In the genomic region with DNA sequence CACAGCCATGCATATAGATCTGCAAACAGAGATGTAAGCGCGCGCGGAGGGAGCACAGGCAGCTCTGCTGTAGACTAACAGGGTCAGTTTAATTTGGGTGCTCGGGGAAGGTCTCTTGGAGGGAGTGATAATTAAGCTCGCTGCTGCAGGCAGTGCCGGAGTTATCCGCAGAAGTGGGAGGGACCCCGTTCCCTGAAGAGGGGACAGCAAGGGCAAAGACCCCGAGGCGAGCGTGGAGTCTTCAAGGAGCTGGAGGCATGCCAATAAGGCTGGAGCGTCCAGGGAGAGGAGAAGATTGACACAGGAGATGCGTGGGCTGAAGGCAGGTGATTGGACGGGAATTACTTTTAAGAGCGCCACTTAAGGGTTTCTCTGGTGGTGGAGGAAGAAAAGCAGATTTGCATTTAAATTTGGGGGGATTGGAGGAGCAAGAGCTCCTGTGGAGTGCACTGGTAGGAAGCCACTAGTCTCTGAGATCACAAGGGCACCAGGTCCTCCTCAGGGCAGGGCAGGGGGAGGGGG, we compare ENCODE assay signal across 9 mouse cellular contexts. TPM values are rescaled to one million over a fixed set of nuclear protein-coding genes. Genes with fewer than 3 reads are reported as not detected.
DNase-seq lines count a peak whose midpoint lies in the region; TF ChIP-seq lines count a peak whose summit lies in the region.
"Had no signal": no experiment of that assay in that cellular context is flagged by ENCODE, and none has a peak within 500 bp of the region (broad histone marks: within the 10 kb centered on the region; RNA-seq: fewer than 3 reads in every experiment).

No protein-coding gene starts in this region.

- no peak overlapping the region for H3K27ac ChIP-seq in layer of hippocampus, adult 2 months

- no peak for TF ChIP-seq CTCF in layer of hippocampus, adult 2 months (conservative IDR thresholded peaks at IDR 0.05)

- H3K4me3 ChIP-seq in layer of hippocampus, adult 2 months, result peak overlapping the region; percentile 45

- no peak for DNase-seq in layer of hippocampus, adult 2 months (ENCODE audit: low spot score in 2 of 2)
- DNase-seq in layer of hippocampus, adult 9-10 months (ENCODE audit: low spot score), result no peak
- DNase-seq in cerebellum, postnatal 14 days, result peak; percentile 45 to 57
- DNase-seq in heart, postnatal 4 days, result peak; percentile 20
- peak; percentile 22 for DNase-seq in neural tube, embryonic 10.5 days (ENCODE audit: extremely low spot score, low spot score)
- no peak for DNase-seq in kidney, postnatal 36 days
- no peak for DNase-seq in layer of hippocampus, adult 11-12 months (ENCODE audit: low spot score)
- DNase-seq in lung, postnatal 36 days, result no peak
- DNase-seq: kidney, adult 18-20 months had no signal

RNA-seq across cellular contexts. Expression of a gene that starts 43.1 kb away (rescaled TPM):
- not detected for total RNA-seq in layer of hippocampus, adult 2 months (2021)
- total RNA-seq in heart, postnatal 4 days (2021), result under 1 TPM in 1 of 2 experiments, not detected in 1; 0.29 TPM

Comparison
In these comparisons a context has a peak if more than half of its experiments do, and no peak if none do; other contexts are left out.
1. DNase-seq: peak in cerebellum, postnatal 14 days (2 of 2), heart, postnatal 4 days (single experiment) and neural tube, embryonic 10.5 days (single experiment); none in layer of hippocampus, adult 2 months (0 of 2), layer of hippocampus, adult 9-10 months (single experiment), kidney, postnatal 36 days (0 of 2), layer of hippocampus, adult 11-12 months (single experiment) and lung, postnatal 36 days (single experiment).